Mouse (Mus musculus) ES-E14 (cell line): ENCODE data around the gene Gm49396. TPM values are rescaled to one million over a fixed set of nuclear protein-coding genes. Genes with fewer than 3 reads are reported as not detected.

Experiments used
- DNase-seq: peaks from one replicate; pipeline ENCODE4 v3.0.0-alpha.2; 2013; ENCODE audit warnings: low read depth, low spot score
- H3K27ac ChIP-seq: 2 replicates; pipeline ENCODE4 v1.5.1; 2012; ENCODE audit warnings: low read depth, mild to moderate bottlenecking, low read length, moderate library complexity, mixed read lengths; ENCODE audit not compliant: poor library complexity, insufficient read depth, severe bottlenecking
- H3K36me3 ChIP-seq: 2 replicates; pipeline ENCODE4 v1.6.1; 2012; ENCODE audit warnings: mild to moderate bottlenecking, low read length, moderate library complexity, mixed read lengths; ENCODE audit not compliant: control insufficient read depth, poor library complexity, insufficient read depth, severe bottlenecking
- H3K4me1 ChIP-seq, 2 experiments: fragments of 150-350 bp in 1 of 2; sonication (generic) in 1 of 2; 2 replicates each; pipeline ENCODE4 v1.6.1; 2012; ENCODE audit warnings: low read length in 2 of 2, mild to moderate bottlenecking in 1 of 2, mixed read lengths in 1 of 2; ENCODE audit not compliant: control insufficient read depth in 2 of 2, insufficient read depth in 2 of 2, poor library complexity in 1 of 2
- H3K4me3 ChIP-seq, 2 experiments: fragments of 150-350 bp in 1 of 2; sonication (generic) in 1 of 2; 2 replicates each; pipeline ENCODE4 v1.5.1; 2012; ENCODE audit warnings: low read length in 2 of 2, low read depth in 1 of 2, mild to moderate bottlenecking in 1 of 2, mixed read lengths in 1 of 2; ENCODE audit not compliant: insufficient read depth in 1 of 2, poor library complexity in 1 of 2, severe bottlenecking in 1 of 2
- H3K9ac ChIP-seq: 2 replicates; pipeline ENCODE4 v1.6.1; 2012; ENCODE audit warnings: low read depth, mild to moderate bottlenecking, low read length, mixed read lengths; ENCODE audit not compliant: poor library complexity, insufficient read depth, severe bottlenecking
- H3K9me3 ChIP-seq: fragments of 150-350 bp; sonication (generic); 2 replicates; pipeline ENCODE4 v1.6.1; 2012; ENCODE audit warnings: low read depth, mild to moderate bottlenecking, low read length; ENCODE audit not compliant: control insufficient read depth, insufficient read depth
- CHD2 ChIP-seq: IDR thresholded peaks from 2 replicates; pipeline ENCODE4 v1.6.1; 2014; ENCODE audit warnings: mild to moderate bottlenecking, low read depth, low read length, inconsistent platforms
- HCFC1 ChIP-seq: IDR thresholded peaks from 2 replicates; pipeline ENCODE4 v1.6.1; 2012; ENCODE audit warnings: low read length, inconsistent platforms, borderline replicate concordance; ENCODE audit not compliant: insufficient read depth
- MAFK ChIP-seq: IDR thresholded peaks from 2 replicates; pipeline ENCODE4 v1.6.1; 2014; ENCODE audit warnings: mild to moderate bottlenecking, low read depth, low read length, inconsistent platforms; ENCODE audit not compliant: insufficient read depth
- ZC3H11A ChIP-seq: IDR thresholded peaks from 2 replicates; pipeline ENCODE4 v1.6.1; 2012; ENCODE audit warnings: low read depth, mild to moderate bottlenecking, inconsistent platforms, low read length, borderline replicate concordance
- ZNF384 ChIP-seq: IDR thresholded peaks from 2 replicates; pipeline ENCODE4 v1.6.1; 2012; ENCODE audit warnings: low read depth, low read length, inconsistent platforms
- in situ Hi-C, 2 experiments: fragments of 600-800 bp; cut with MboI; formaldehyde crosslinking; loops; one replicate each; pipeline ENCODE4 v1.15.1; 2025; ENCODE audit warnings: low sequenced_read_pairs in 2 of 2, inconsistent platforms in 1 of 2; ENCODE audit not compliant: unreplicated experiment in 2 of 2
- total RNA-seq: library from RNA; depleted of rRNA; stranded (reverse); fragments of 300-350 nt; gene quantifications from 2 replicates; pipeline ENCODE4 v1.2.3, GENCODE M21; 2012

Gene Gm49396
- total RNA-seq, 1 experiment, result 4.1 TPM

DNA sequence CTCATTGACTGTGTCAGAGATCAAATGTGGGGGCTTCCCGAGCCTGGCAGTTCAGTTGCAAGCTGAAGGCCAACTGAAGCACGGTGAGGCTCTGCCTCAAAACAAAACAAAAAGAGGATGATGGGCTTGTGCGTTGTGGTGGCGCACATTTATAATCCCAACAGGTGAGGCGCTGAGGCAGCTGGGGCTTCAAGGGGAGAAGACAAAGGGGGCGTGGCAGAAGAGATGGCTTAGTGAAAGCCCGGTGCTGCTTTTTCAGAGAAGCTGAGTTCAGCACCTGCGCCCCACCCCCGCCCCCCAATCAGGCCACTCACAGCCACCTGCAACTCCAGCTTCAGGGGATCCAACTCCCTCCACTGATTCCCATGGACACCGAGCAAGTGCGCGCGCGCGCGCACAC lies 45.3 kb downstream of the Gm49396 start:
- TF ChIP-seq HCFC1, result no peak

DNA sequence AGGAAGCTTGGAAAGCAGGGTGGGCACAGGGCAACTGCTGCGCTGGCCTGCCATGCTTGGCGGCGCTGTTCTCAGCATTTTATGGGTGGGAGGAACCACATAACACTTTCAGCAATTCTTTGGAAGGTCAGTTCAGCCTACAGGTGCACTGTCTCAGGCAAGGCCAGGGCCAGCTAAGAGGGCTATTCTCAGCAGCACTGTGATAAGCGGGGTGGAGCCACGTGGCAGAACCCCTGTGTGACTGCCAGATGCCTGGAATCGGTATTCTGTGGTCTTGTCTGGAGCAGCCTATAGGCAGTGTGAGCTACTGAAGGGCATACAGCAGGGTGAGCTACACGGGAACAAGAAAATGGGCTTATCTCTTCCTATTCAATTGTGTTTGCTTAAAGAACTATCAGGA lies 46.9 kb downstream of the Gm49396 start:
- no peaks in the 10 kb centered on the region for H3K9me3 ChIP-seq
- in situ Hi-C loops, result no loop called here
- peaks cover 0 to 17% of the 10 kb centered on the region in 2 experiments; a peak in 2 of 4 replicates for H3K4me1 ChIP-seq
- no peak for TF ChIP-seq ZC3H11A
- TF ChIP-seq CHD2, result no peak
- TF ChIP-seq ZNF384, result no peak
- no peak for TF ChIP-seq MAFK
- no peak for TF ChIP-seq HCFC1
- H3K9ac ChIP-seq, result no peak overlapping the region
- no peak overlapping the region for H3K27ac ChIP-seq
- no peaks in the 10 kb centered on the region for H3K36me3 ChIP-seq
- H3K4me3 ChIP-seq, result no peak overlapping the region
- DNase-seq, result no peak

More for the DNA sequence above, 45.3 kb downstream of the Gm49396 start:
- H3K9me3 ChIP-seq, result no peaks in the 10 kb centered on the region
- no peak for DNase-seq
- in situ Hi-C loops, result no loop called here
- H3K4me1 ChIP-seq, result peaks cover 0 to 25% of the 10 kb centered on the region in 2 experiments; a peak in 3 of 4 replicates
- no peak overlapping the region for H3K9ac ChIP-seq
- H3K27ac ChIP-seq, result no peak overlapping the region; the same call in 1 of the 2 replicates
- H3K4me3 ChIP-seq, result no peak overlapping the region
- H3K36me3 ChIP-seq, result no peaks in the 10 kb centered on the region

DNA sequence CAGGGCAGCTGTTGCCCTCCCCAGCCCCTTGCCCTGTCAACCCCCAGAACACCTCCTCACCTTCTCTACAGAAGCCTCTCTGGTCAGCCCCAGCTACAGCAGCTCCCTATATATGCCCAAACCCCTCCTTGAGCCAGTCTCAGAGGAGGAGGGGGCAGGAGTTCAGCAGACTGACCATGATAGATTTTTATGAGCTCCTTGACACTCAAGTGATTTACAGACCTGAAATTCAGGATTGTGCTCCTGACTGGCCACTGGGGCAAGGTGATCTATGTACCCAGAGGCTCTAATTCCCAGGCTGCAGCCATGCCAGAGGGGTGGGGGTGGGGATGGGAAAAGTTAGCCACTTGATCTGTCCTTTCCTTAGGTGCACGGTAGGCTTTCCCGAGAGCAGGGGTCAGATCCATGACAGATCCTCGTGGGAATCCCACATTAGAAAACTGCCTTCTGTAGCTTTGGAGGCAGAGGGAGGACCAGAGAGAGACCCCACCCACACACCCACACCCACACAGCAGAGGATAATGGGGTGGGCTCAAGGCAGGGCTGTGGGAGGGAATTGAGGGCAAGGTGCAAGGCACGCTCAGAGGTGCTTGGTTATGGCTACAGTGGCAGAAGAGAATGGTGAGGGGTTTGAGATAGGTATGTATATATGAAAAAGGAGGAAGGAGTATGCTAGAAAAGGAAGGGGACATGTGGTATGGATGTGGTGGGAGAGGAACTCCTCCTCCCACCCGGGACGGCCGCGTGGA lies 49.7 kb downstream of the Gm49396 start, which contains the start of gene Upk1a:
TSS of gene Upk1a (minus strand) at position 194 of the 749 bp plus-strand sequence.
- no peak within 1 kb of the TSS for H3K4me3 ChIP-seq
- in situ Hi-C loops, result no loop called here
- no peak for DNase-seq
- TF ChIP-seq HCFC1 (no peak), ZNF384 (no peak), ZC3H11A (no peak), CHD2 (no peak)
- H3K36me3 ChIP-seq, result peaks cover 12% of the 10 kb centered on the region
- H3K9ac ChIP-seq, result no peak within 1 kb of the TSS
- peaks cover 0 to 15% of the 10 kb centered on the region in 2 experiments; a peak in 1 of 4 replicates for H3K4me1 ChIP-seq
- H3K9me3 ChIP-seq, result no peaks in the 10 kb centered on the region
- no peak within 1 kb of the TSS for H3K27ac ChIP-seq

DNA sequence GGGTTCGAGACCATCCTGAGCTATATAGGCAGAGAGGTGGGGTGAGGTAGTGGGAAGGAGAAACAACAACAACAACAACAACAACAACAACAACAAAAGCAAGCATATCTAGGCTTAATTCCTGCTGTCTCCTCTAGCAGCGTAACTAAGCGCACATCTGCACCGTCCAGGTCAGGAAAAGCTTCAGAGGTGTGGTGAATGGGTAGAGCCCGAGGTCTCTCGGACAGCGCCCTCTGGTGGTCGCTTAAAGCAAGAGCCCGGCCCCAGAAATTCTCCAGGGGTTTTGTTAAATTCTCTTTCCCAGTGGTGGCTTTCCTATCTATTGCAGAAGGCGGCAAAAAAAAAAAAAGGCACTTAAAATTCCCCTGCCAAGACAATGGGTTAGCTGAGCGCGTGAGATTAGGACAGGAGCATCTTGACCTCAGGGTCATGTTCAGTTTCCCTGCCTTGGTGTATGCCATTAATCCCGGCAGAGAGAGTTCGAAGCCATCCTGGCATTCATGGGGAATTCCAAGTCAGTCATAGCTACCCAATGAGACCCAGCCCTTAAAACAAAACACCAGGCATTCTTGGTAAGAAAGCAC lies 50.5 kb downstream of the Gm49396 start:
- no peak overlapping the region for H3K27ac ChIP-seq
- peaks cover 0 to 10% of the 10 kb centered on the region in 2 experiments; a peak in 1 of 4 replicates for H3K4me1 ChIP-seq
- peaks cover 18% of the 10 kb centered on the region for H3K36me3 ChIP-seq
- H3K4me3 ChIP-seq, result no peak overlapping the region
- no peak overlapping the region for H3K9ac ChIP-seq
- no peaks in the 10 kb centered on the region for H3K9me3 ChIP-seq
- TF ChIP-seq ZNF384 (peak; percentile 96), HCFC1 (0 out of 2 replicates have a peak, but pooled peaks have one; percentile 44), CHD2 (no peak), MAFK (no peak), ZC3H11A (0 out of 2 replicates have a peak, but pooled peaks have one; percentile 4)
- in situ Hi-C loops, result no loop called here
- DNase-seq, result no peak

DNA sequence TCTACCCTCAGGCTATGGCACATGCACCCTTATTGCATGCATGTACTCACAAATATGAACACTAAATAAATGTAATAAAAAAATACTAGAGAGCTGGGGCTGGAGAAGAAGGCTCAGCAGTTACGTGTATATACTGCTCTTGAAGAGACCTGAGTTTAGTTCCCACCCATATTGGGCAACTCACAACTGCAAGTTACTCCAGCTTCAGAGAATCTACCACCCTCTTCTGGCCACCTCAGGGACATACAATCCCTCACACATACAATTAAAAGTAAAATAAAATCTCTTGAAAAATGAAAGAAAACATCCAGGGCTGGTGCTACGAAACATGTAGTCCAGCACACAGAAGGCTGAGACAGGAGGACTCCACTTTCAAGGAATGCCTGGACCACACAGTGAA lies 51.3 kb downstream of the Gm49396 start:
- H3K36me3 ChIP-seq, result peaks cover 23% of the 10 kb centered on the region
- no peak overlapping the region for H3K4me3 ChIP-seq
- in situ Hi-C loops, result no loop called here
- no peaks in the 10 kb centered on the region for H3K9me3 ChIP-seq
- no peak overlapping the region for H3K9ac ChIP-seq
- no peak for TF ChIP-seq ZNF384
- no peak for TF ChIP-seq MAFK
- no peak for TF ChIP-seq HCFC1
- TF ChIP-seq CHD2, result no peak
- TF ChIP-seq ZC3H11A, result no peak
- no peak for DNase-seq
- H3K4me1 ChIP-seq, result peaks cover 0 to 7% of the 10 kb centered on the region in 2 experiments; a peak in 1 of 4 replicates
- no peak overlapping the region for H3K27ac ChIP-seq
